Mouse (Mus musculus) CH12.LX (cell line): ENCODE results near the gene Spag7. TPM values are rescaled to one million over a fixed set of nuclear protein-coding genes. Genes with fewer than 3 reads are reported as not detected.

Experiments used
- DNase-seq: peaks from one replicate; pipeline ENCODE4 v3.0.0-alpha.2; 2013; ENCODE audit errors: extremely low read depth
- H3K27ac ChIP-seq: 2 replicates; pipeline ENCODE4 v1.5.1; 2012; ENCODE audit warnings: low read depth, mild to moderate bottlenecking, control low read depth, moderate library complexity; ENCODE audit not compliant: insufficient read depth
- H3K27me3 ChIP-seq: replicated peaks from 2 replicates; pipeline ENCODE3; 2012; ENCODE audit warnings: inconsistent platforms
- H3K36me3 ChIP-seq, 2 experiments: replicated peaks in 1 of 2; 2 replicates each; pipeline versions ENCODE3 to v1.6.1; 2012; ENCODE audit warnings: inconsistent platforms in 1 of 2, low read length in 1 of 2, mild to moderate bottlenecking in 1 of 2, mixed read lengths in 1 of 2, moderate library complexity in 1 of 2; ENCODE audit not compliant: control insufficient read depth in 1 of 2, insufficient read depth in 1 of 2
- H3K4me1 ChIP-seq, 2 experiments: 2 replicates each; pipeline ENCODE4 v1.6.1; 2012; ENCODE audit warnings: inconsistent platforms in 1 of 2, moderate library complexity in 1 of 2; ENCODE audit not compliant: insufficient read depth in 2 of 2, control insufficient read depth in 1 of 2
- H3K4me2 ChIP-seq: 2 replicates; pipeline ENCODE4 v1.6.1; 2012; ENCODE audit warnings: low read depth, mild to moderate bottlenecking, control low read depth; ENCODE audit not compliant: poor library complexity, insufficient read depth, severe bottlenecking
- H3K4me3 ChIP-seq, 3 experiments: fragments of 150-350 bp in 1 of 3; sonication (generic) in 1 of 3; replicated peaks in 1 of 3; 2 replicates each; pipeline versions ENCODE3 to v1.5.1; 2011 to 2012; ENCODE audit warnings: low read depth in 2 of 3, low read length in 2 of 3, mild to moderate bottlenecking in 2 of 3, moderate library complexity in 2 of 3, control low read depth in 1 of 3, improper control_type of control experiment in 1 of 3, inconsistent platforms in 1 of 3, mixed read lengths in 1 of 3; ENCODE audit not compliant: poor library complexity in 1 of 3
- H3K79me2 ChIP-seq: replicated peaks from 2 replicates; pipeline ENCODE4 v1.6.1; 2012; ENCODE audit warnings: mild to moderate bottlenecking, moderate library complexity; ENCODE audit not compliant: control insufficient read depth, poor library complexity, insufficient read depth, severe bottlenecking; ENCODE audit errors: extremely low read depth
- H3K9ac ChIP-seq: 2 replicates; pipeline ENCODE4 v1.6.1; 2012; ENCODE audit warnings: low read depth, mild to moderate bottlenecking, control low read depth, moderate library complexity; ENCODE audit not compliant: insufficient read depth
- H3K9me3 ChIP-seq: replicated peaks from 2 replicates; pipeline ENCODE3; 2012; ENCODE audit warnings: low read length, inconsistent platforms, mixed read lengths
- CHD1 ChIP-seq: IDR thresholded peaks from 2 replicates; pipeline ENCODE4 v1.6.1; 2012; ENCODE audit warnings: low read depth, low read length, improper control_type of control experiment, inconsistent platforms
- ELF1 ChIP-seq: IDR thresholded peaks from 2 replicates; pipeline ENCODE4 v1.6.1; 2014; ENCODE audit warnings: low read depth, mild to moderate bottlenecking, inconsistent platforms, low read length, improper control_type of control experiment
- EP300 ChIP-seq: IDR thresholded peaks from 2 replicates; pipeline ENCODE4 v1.6.1; 2011; ENCODE audit warnings: low read length, improper control_type of control experiment
- ETS1 ChIP-seq: conservative IDR thresholded peaks from 2 replicates; pipeline ENCODE4 v1.6.1; 2012; ENCODE audit warnings: low read depth, mild to moderate bottlenecking, inconsistent platforms, low read length, improper control_type of control experiment, moderate library complexity
- GABPA ChIP-seq: IDR thresholded peaks from 2 replicates; pipeline ENCODE4 v1.6.1; 2012; ENCODE audit warnings: low read depth, low read length, improper control_type of control experiment, inconsistent platforms; ENCODE audit not compliant: insufficient replicate concordance
- HCFC1 ChIP-seq: IDR thresholded peaks from 2 replicates; pipeline ENCODE4 v1.6.1; 2012; ENCODE audit warnings: low read depth, mild to moderate bottlenecking, inconsistent platforms, low read length, improper control_type of control experiment
- IRF4 ChIP-seq: IDR thresholded peaks from 2 replicates; pipeline ENCODE4 v1.6.1; 2014; ENCODE audit warnings: low read depth, mild to moderate bottlenecking, inconsistent platforms, low read length, improper control_type of control experiment
- JUN ChIP-seq: IDR thresholded peaks from 2 replicates; pipeline ENCODE4 v1.6.1; 2011; ENCODE audit warnings: low read depth, mild to moderate bottlenecking, low read length, improper control_type of control experiment, moderate library complexity; ENCODE audit not compliant: insufficient read depth
- JUND ChIP-seq: conservative IDR thresholded peaks from 2 replicates; pipeline ENCODE4 v1.6.1; 2011; ENCODE audit warnings: low read depth, low read length, improper control_type of control experiment
- MAZ ChIP-seq: IDR thresholded peaks from 2 replicates; pipeline ENCODE4 v1.6.1; 2012; ENCODE audit warnings: low read depth, mild to moderate bottlenecking, inconsistent platforms, low read length, improper control_type of control experiment, moderate library complexity
- MYC ChIP-seq: IDR thresholded peaks from 2 replicates; pipeline ENCODE4 v1.6.1; 2011; ENCODE audit warnings: low read depth, mild to moderate bottlenecking, improper control_type of control experiment, low read length
- NELFE ChIP-seq: IDR thresholded peaks from 2 replicates; pipeline ENCODE4 v1.6.1; 2011; ENCODE audit warnings: low read depth, low read length, improper control_type of control experiment
- NRF1 ChIP-seq: IDR thresholded peaks from 2 replicates; pipeline ENCODE4 v1.6.1; 2014; ENCODE audit warnings: low read depth, mild to moderate bottlenecking, inconsistent platforms, low read length, improper control_type of control experiment, moderate library complexity
- POLR2A ChIP-seq: IDR thresholded peaks from 2 replicates; pipeline ENCODE4 v1.6.1; 2011; ENCODE audit warnings: low read depth, mild to moderate bottlenecking, improper control_type of control experiment, low read length
- RAD21 ChIP-seq: IDR thresholded peaks from 2 replicates; pipeline ENCODE4 v1.6.1; 2011; ENCODE audit warnings: low read depth, mild to moderate bottlenecking, low read length, improper control_type of control experiment, moderate library complexity
- RCOR1 ChIP-seq: conservative IDR thresholded peaks from 2 replicates; pipeline ENCODE4 v1.6.1; 2012; ENCODE audit warnings: low read depth, mild to moderate bottlenecking, inconsistent platforms, low read length, improper control_type of control experiment
- SMC3 ChIP-seq: IDR thresholded peaks from 2 replicates; pipeline ENCODE4 v1.6.1; 2011; ENCODE audit warnings: low read depth, low read length, improper control_type of control experiment
- USF1 ChIP-seq: IDR thresholded peaks from 2 replicates; pipeline ENCODE4 v1.6.1; 2014; ENCODE audit warnings: low read depth, mild to moderate bottlenecking, inconsistent platforms, low read length, improper control_type of control experiment
- USF2 ChIP-seq: conservative IDR thresholded peaks from 2 replicates; pipeline ENCODE4 v1.6.1; 2011; ENCODE audit warnings: low read depth, low read length, improper control_type of control experiment
- ZMIZ1 ChIP-seq: IDR thresholded peaks from 2 replicates; pipeline ENCODE4 v1.6.1; 2012; ENCODE audit warnings: low read depth, mild to moderate bottlenecking, inconsistent platforms, low read length, improper control_type of control experiment
- dilution Hi-C: fragments of 300-500 bp; cut with MboI; formaldehyde crosslinking; loops from 2 replicates; pipeline ENCODE4 v1.14.3; 2020; ENCODE audit warnings: low sequenced_read_pairs; ENCODE audit not compliant: extremely low pct_unique_long_range_greater_than_20kb, extremely low pct_ligation_motif_present
- in situ Hi-C: fragments of 300-500 bp; cut with MboI; formaldehyde crosslinking; loops from 3 replicates; pipeline ENCODE4 v1.14.3; 2019; ENCODE audit warnings: low sequenced_read_pairs, low pct_ligation_motif_present, low pct_unique_long_range_greater_than_20kb, mixed read lengths
- polyA plus RNA-seq: library from polyadenylated mRNA; unstranded; fragments of >175 nt; gene quantifications from 2 replicates; pipeline ENCODE4 v1.2.1, GENCODE M21; 2012; ENCODE audit warnings: low read depth; ENCODE audit not compliant: insufficient read length
- total RNA-seq, 2 experiments: library from RNA; depleted of rRNA; stranded (reverse); fragments of 300-350 nt in 1 of 2; fragments of >200 nt in 1 of 2; gene quantifications; 2 replicates each; pipeline ENCODE4 v1.2.3; 2012 to 2014

Spag7 gene
- total and polyA plus RNA-seq, 3 experiments: 93.5 to 120 (median 105) TPM

GRCm38 (mm10) chr11:70637764-70638163 lies 31.5 kb downstream of the Spag7 start:
- Histone ChIP-seq H3K27ac (no peak overlapping the region), H3K9me3 (no peaks in the 10 kb centered on the region), H3K4me3 (no peak overlapping the region), H3K9ac (no peak overlapping the region), H3K36me3 (peaks cover 0 to 19% of the 10 kb centered on the region in 2 experiments), H3K4me1 (no peaks in the 10 kb centered on the region), H3K4me2 (no peak overlapping the region), H3K79me2 (no peaks in the 10 kb centered on the region), H3K27me3 (no peaks in the 10 kb centered on the region)
- no peak for DNase-seq
- in situ Hi-C loops (no loop called here), dilution Hi-C loops (no loop called here)
- TF ChIP-seq GABPA (no peak), HCFC1 (no peak), ETS1 (no peak), RCOR1 (no peak), SMC3 (no peak), ZMIZ1 (no peak), USF2 (no peak), JUND (no peak), EP300 (no peak), MYC (no peak), ELF1 (no peak), USF1 (no peak), NRF1 (no peak), POLR2A (no peak), MAZ (no peak)

GRCm38 (mm10) chr11:70635601-70636000 lies 33.6 kb downstream of the Spag7 start:
- dilution Hi-C loops: no loop called here
- no peak for TF ChIP-seq EP300
- TF ChIP-seq IRF4: no peak
- no peak for TF ChIP-seq RAD21
- no peak for TF ChIP-seq NELFE
- TF ChIP-seq ZMIZ1: no peak
- TF ChIP-seq ELF1: no peak
- TF ChIP-seq GABPA: no peak
- no peak for TF ChIP-seq JUN
- no peak for TF ChIP-seq CHD1
- TF ChIP-seq SMC3: no peak
- TF ChIP-seq POLR2A: no peak
- Histone ChIP-seq H3K4me1 (peaks cover 0 to under 1% of the 10 kb centered on the region in 2 experiments; a peak in 1 of 4 replicates), H3K9ac (no peak overlapping the region), H3K36me3 (peaks cover 0 to 5% of the 10 kb centered on the region in 2 experiments), H3K27ac (no peak overlapping the region), H3K4me2 (no peak overlapping the region), H3K9me3 (no peaks in the 10 kb centered on the region), H3K4me3 (no peak overlapping the region), H3K79me2 (no peaks in the 10 kb centered on the region), H3K27me3 (no peaks in the 10 kb centered on the region)
- in situ Hi-C loops: no loop called here
- DNase-seq: no peak
